Mouse (Mus musculus) erythroblast, embryonic 14.5 days (primary cell): ENCODE data around the gene Arhgap40.

Source experiments
- GATA1 ChIP-seq: IDR thresholded peaks from 2 replicates; pipeline ENCODE4 v1.6.1; 2012; ENCODE audit warnings: low read length, inconsistent platforms, mixed read lengths
- TAL1 ChIP-seq: IDR thresholded peaks from 3 replicates; pipeline ENCODE4 v1.6.1; 2012; ENCODE audit warnings: low read length, inconsistent platforms, mixed read lengths

DNA sequence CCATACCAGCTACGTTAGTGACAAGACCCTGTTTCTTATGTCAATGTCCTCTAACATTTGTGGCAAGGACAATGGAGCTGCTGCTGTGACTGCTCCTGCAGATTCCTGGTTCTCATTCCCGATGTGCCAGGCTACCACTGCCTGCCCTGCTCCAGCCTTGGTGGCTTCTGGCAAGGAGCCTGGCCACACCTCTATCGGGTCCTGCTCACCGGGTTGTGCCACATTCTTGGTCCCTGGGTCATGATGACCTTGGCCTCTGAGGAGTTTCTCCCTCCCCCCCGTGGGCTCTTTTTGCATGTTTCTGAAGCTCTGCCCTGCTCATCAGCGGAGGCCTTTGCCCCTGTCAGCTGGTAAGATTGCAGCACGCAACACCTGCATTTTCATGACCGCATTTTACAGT is 10.5 kb downstream of the Arhgap40 start:
- no peak for TF ChIP-seq GATA1
- TF ChIP-seq TAL1, result no peak
